Mouse (Mus musculus) ES-E14 (cell line): ENCODE measurements around the gene Lsm6. TPM values are rescaled to one million over a fixed set of nuclear protein-coding genes. Genes with fewer than 3 reads are reported as not detected.

ENCODE experiments used
- DNase-seq: peaks from one replicate; pipeline ENCODE4 v3.0.0-alpha.2; 2013; ENCODE audit warnings: low read depth, low spot score
- H3K27ac ChIP-seq: 2 replicates; pipeline ENCODE4 v1.5.1; 2012; ENCODE audit warnings: low read depth, mild to moderate bottlenecking, low read length, moderate library complexity, mixed read lengths; ENCODE audit not compliant: poor library complexity, insufficient read depth, severe bottlenecking
- H3K36me3 ChIP-seq: 2 replicates; pipeline ENCODE4 v1.6.1; 2012; ENCODE audit warnings: mild to moderate bottlenecking, low read length, moderate library complexity, mixed read lengths; ENCODE audit not compliant: control insufficient read depth, poor library complexity, insufficient read depth, severe bottlenecking
- H3K4me1 ChIP-seq, 2 experiments: fragments of 150-350 bp in 1 of 2; sonication (generic) in 1 of 2; 2 replicates each; pipeline ENCODE4 v1.6.1; 2012; ENCODE audit warnings: low read length in 2 of 2, mild to moderate bottlenecking in 1 of 2, mixed read lengths in 1 of 2; ENCODE audit not compliant: control insufficient read depth in 2 of 2, insufficient read depth in 2 of 2, poor library complexity in 1 of 2
- H3K4me3 ChIP-seq, 2 experiments: fragments of 150-350 bp in 1 of 2; sonication (generic) in 1 of 2; 2 replicates each; pipeline ENCODE4 v1.5.1; 2012; ENCODE audit warnings: low read length in 2 of 2, low read depth in 1 of 2, mild to moderate bottlenecking in 1 of 2, mixed read lengths in 1 of 2; ENCODE audit not compliant: insufficient read depth in 1 of 2, poor library complexity in 1 of 2, severe bottlenecking in 1 of 2
- H3K9ac ChIP-seq: 2 replicates; pipeline ENCODE4 v1.6.1; 2012; ENCODE audit warnings: low read depth, mild to moderate bottlenecking, low read length, mixed read lengths; ENCODE audit not compliant: poor library complexity, insufficient read depth, severe bottlenecking
- H3K9me3 ChIP-seq: fragments of 150-350 bp; sonication (generic); 2 replicates; pipeline ENCODE4 v1.6.1; 2012; ENCODE audit warnings: low read depth, mild to moderate bottlenecking, low read length; ENCODE audit not compliant: control insufficient read depth, insufficient read depth
- CHD2 ChIP-seq: IDR thresholded peaks from 2 replicates; pipeline ENCODE4 v1.6.1; 2014; ENCODE audit warnings: mild to moderate bottlenecking, low read depth, low read length, inconsistent platforms
- HCFC1 ChIP-seq: IDR thresholded peaks from 2 replicates; pipeline ENCODE4 v1.6.1; 2012; ENCODE audit warnings: low read length, inconsistent platforms, borderline replicate concordance; ENCODE audit not compliant: insufficient read depth
- MAFK ChIP-seq: IDR thresholded peaks from 2 replicates; pipeline ENCODE4 v1.6.1; 2014; ENCODE audit warnings: mild to moderate bottlenecking, low read depth, low read length, inconsistent platforms; ENCODE audit not compliant: insufficient read depth
- ZC3H11A ChIP-seq: IDR thresholded peaks from 2 replicates; pipeline ENCODE4 v1.6.1; 2012; ENCODE audit warnings: low read depth, mild to moderate bottlenecking, inconsistent platforms, low read length, borderline replicate concordance
- ZNF384 ChIP-seq: IDR thresholded peaks from 2 replicates; pipeline ENCODE4 v1.6.1; 2012; ENCODE audit warnings: low read depth, low read length, inconsistent platforms
- in situ Hi-C, 2 experiments: fragments of 600-800 bp; cut with MboI; formaldehyde crosslinking; loops; one replicate each; pipeline ENCODE4 v1.15.1; 2025; ENCODE audit warnings: low sequenced_read_pairs in 2 of 2, inconsistent platforms in 1 of 2; ENCODE audit not compliant: unreplicated experiment in 2 of 2
- total RNA-seq: library from RNA; depleted of rRNA; stranded (reverse); fragments of 300-350 nt; gene quantifications from 2 replicates; pipeline ENCODE4 v1.2.3, GENCODE M21; 2012; rRNA removed

The Lsm6 gene
- total RNA-seq, 1 experiment: 58.3 TPM

GRCm38 (mm10) chr8:78759139-78759538 is 61.8 kb downstream of the Lsm6 start:
- DNase-seq: no peak
- Histone ChIP-seq H3K36me3 (no peaks in the 10 kb centered on the region), H3K9me3 (peaks cover 2% of the 10 kb centered on the region; the same call in 1 of the 2 replicates), H3K27ac (no peak overlapping the region), H3K9ac (no peak overlapping the region), H3K4me1 (no peaks in the 10 kb centered on the region), H3K4me3 (no peak overlapping the region)
- TF ChIP-seq ZC3H11A: no peak
- no peak for TF ChIP-seq CHD2
- TF ChIP-seq HCFC1: no peak
- no peak for TF ChIP-seq ZNF384
- no peak for TF ChIP-seq MAFK
- in situ Hi-C loops: no loop called here

- no peak for TF ChIP-seq CHD2
- no peak for TF ChIP-seq ZNF384
- no peak for TF ChIP-seq HCFC1
- TF ChIP-seq MAFK: no peak
- TF ChIP-seq ZC3H11A: no peak
- DNase-seq: no peak
These were observed 66.0 kb downstream of the Lsm6 start for GRCm38 (mm10) chr8:78754986-78755385.

More at GRCm38 (mm10) chr8:78754986-78755385, 66.0 kb downstream of the Lsm6 start:
- Histone ChIP-seq H3K27ac (no peak overlapping the region), H3K36me3 (no peaks in the 10 kb centered on the region), H3K9ac (no peak overlapping the region), H3K4me1 (no peaks in the 10 kb centered on the region), H3K9me3 (no peaks in the 10 kb centered on the region), H3K4me3 (no peak overlapping the region)
- in situ Hi-C loops: no loop called here

Other genes with a start within 250 kb of the Lsm6 start
- 5.8 and 6.3 TPM in 2 replicates for gene Zfp827, start 207.3 kb upstream of the Lsm6 start, total RNA-seq